Mouse (Mus musculus) lung, postnatal 14 days (tissue): ENCODE results near the gene Ank3.

ENCODE experiments used
- DNase-seq: peaks from one replicate; pipeline ENCODE4 v3.0.0; 2021

Ank3 gene

DNA sequence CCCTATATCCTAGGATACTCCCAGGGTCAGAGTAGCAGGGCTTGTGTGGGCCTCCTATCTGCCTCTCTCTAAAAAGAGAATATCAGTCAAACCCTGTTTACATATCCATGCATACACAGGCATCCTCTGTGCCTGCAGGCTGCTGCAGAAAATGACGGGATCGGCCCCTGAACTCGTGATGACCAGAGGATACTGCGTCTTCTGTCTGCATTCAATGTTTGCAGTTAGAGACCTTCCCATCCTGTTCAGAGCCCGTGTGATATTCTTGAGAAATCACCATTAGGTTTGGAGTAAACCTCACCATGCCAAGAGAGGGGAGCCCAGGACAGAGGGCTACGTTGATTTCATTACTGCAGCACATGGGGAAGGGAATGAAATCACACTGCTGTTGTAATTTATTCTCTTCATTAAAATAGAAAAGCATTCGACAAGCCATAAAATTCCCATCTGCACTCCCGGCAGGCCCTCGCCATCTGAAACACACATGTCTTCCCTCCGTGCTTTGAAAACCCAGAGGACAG lies 331.8 kb downstream of the Ank3 start:
- no peak for DNase-seq

DNA sequence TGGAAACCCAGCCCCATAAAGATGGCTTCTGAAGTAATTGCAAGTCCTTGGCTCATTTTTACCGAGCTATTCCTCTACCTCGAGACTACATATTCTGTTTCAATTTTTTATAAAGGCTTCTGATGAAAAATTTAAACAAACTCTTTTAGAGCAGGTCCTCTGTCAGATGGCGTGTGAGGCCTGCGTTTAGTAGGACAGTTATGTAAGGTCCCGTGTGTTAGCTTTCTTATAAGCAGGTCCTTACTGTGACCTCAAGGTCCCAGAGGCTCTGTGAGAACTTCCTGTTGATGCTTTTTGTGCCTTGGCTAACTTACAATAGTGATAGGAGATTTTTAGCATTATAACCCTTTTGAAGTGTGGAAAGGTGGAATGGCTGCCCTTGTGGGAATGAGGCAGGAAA lies 332.8 kb downstream of the Ank3 start:
- no peak for DNase-seq

DNA sequence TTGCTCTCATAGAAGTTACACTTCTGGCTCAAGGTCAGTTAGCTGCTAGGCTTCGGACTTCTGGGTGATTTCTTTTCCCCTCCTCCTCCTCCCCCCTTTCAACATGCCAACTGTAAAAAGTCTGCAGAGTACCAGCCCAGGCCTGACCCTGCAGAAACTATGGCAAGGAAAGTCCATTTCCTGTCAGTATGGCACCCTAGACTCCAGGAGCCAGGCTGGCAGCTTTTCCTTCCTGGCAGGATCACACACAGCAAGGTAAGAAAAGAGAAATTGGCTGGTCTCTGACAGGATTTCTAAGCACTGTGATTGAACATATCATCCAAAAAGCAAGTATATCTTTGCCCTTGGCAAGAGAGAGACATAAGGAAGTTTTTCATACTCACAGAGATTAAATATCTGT lies 333.3 kb downstream of the Ank3 start:
- no peak for DNase-seq

DNA sequence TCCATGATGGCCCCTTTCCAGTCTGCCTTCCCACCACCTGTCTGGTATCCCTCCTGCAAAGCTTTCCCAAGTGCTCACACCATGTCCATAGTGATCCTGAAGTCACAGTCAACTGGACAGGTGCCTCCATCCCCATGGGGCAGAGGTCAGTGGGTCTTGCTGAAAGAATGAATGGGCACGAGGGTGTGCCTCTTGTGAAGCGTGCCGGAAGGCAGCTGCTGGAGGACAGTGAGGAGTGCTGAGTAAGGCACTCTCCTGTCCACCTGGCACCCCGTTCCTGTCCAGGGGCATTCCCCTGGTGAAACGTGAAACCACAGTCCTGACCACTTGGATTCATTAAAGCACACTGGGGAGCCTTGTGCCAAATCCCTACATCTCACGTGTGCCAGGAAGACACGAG lies 337.7 kb downstream of the Ank3 start:
- no peak for DNase-seq

DNA sequence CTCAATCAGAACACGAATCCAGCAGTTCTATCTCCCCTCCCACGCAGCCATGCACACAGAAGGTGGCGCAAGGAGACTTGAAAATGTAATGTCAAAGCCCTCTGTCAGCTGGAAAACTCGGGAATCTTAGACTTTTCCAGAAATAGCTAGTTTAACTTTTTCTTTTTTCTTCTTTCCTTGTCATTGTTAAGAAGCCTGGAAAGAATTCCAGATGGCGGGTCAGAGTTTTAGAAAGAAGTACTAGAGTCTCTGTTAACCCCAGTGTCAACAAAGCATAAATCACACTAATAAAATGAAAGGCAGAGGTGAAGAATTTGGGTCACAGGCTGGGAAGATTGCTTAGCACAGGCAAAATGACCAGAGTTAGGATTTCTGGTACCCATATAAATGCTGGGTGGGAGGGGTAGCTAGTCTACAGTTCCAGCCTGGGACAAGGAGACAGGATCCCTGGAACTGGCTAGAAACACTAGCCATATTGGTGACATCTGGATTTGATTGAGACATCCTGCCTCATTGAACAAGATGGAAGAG lies 340.2 kb downstream of the Ank3 start:
- DNase-seq = no peak

DNA sequence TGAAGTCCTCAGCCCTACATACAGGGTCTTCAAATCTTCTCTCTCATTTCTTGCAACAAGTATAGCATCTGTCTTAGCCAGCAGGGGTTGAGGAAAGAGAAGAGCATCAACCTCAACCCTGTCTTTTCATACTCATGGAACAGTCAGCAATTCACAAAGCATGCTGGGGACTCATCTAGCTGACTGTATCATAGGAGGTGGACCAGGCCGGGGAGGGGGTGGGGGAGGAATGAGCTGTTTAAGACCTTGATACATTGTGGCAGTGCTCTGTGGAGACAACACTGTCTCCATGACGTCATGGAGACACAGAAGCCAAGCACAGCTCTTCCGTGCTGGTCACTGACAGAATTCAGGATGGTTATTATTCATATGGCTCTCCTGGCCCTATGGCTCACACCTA lies 344.0 kb downstream of the Ank3 start:
- DNase-seq = no peak

DNA sequence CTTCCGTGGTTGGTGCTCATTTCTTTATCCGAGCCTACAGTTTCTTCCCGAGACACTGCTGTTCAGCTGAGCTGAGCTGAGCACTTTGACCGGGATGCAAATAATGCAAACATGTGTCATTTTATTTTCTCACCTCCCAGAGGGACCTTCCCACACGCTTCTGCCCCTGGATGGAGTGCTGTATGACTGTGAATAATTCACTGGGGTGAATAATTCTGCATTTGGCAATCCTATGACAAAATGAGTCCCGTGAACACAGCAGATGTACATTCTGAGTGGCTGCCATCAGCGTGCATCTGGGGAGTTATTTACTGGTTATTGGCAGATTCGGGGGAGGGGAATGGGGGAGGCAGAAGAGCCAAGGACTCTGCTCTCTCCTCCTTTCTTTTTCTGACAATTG lies 345.6 kb downstream of the Ank3 start:
- no peak for DNase-seq

DNA sequence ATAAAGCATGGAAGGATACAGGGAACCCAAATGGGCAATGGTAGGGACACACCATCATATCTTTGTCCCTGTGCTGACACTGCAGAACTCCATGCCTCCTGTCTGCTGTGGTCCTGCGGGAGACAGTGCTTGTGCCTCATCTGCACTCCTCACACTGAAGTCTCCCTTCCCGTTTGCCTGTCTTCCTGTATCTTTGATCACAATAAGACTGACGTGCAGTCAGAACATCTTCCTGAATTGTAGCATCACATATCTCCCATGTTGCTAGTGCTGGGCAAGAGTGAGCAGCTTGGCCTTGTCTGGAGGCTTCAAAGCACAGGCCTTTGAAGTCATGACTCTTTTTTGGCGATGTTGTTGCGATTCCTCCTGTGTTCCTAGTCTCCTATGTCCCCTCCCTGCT lies 346.3 kb downstream of the Ank3 start:
- no peak for DNase-seq

DNA sequence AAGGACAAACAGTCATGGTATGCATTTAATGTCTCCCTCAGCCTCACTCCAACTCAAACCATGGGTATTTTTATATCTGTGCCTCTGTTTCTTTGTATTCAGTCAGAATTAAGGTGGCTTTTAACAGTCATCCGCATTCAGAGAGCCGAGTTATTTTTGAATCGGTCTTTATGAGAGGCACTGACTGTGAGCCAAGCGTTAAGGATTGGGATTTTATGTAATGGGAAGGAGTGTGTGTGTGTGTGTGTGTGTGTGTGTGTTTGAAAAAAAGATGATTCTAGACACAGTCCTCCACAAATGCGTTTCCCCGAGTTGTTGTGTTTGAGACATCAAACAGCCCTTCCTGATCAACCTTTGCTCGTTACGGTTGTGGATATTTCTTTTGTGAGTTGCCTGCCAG lies 347.7 kb downstream of the Ank3 start:
- no peak for DNase-seq

DNA sequence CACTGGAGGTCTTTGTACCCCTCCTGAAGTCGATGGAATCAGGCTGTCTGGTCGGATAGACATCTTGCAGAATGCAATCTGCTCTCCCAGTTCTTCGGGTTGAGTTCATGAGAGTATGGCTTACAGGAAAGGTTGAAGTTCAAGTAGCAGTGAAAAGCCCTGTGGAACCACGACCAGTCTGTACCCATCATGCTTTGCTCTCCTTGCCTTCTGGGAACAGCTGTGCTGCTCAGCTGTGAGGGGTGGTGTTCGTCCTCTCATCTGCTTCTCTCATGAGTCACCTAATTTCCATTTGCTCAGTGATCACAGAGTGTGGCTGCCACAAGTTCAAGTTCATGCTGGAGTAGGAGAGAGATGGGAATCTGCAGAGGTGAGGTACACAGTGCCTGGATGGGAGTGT lies 348.2 kb downstream of the Ank3 start:
- DNase-seq = no peak

DNA sequence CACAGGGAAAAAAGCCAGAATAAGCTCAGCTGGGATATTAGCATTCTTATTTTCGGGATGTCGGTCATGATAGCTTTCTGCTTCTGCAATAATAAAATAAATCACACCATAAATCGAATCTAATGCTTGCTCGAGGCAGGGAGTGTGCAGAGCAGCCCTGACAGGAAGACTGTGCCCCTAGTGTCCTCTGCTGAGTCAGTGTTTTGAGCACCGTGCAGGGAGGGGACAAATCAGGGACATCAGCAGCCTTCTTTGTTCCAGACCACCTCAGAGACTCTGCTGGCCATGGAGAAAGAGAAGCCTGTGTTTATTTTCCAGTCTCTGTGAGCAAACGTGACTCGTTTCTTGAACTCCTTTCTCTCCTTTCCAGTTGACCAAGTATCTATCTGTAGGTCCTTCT lies 352.8 kb downstream of the Ank3 start:
- DNase-seq = no peak

DNA sequence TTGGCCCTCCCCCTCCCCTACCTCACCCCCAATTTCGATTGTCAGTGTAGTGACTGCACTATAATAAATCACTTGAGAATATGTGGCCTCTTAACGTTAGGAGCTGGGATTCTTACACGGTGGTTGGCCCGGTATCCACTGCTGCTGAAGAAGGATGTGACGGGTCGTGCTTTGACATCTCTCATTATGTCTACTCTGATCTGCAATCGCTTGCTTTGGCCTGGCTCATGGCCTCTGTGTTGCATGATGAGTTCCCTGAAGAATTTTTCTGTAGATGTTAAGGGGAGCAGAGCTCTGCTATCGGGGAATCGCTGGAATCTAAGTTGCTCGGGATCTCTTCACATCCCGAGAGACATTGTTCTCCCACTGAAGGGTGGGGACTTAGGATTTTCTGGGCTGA lies 354.9 kb downstream of the Ank3 start:
- DNase-seq = no peak

DNA sequence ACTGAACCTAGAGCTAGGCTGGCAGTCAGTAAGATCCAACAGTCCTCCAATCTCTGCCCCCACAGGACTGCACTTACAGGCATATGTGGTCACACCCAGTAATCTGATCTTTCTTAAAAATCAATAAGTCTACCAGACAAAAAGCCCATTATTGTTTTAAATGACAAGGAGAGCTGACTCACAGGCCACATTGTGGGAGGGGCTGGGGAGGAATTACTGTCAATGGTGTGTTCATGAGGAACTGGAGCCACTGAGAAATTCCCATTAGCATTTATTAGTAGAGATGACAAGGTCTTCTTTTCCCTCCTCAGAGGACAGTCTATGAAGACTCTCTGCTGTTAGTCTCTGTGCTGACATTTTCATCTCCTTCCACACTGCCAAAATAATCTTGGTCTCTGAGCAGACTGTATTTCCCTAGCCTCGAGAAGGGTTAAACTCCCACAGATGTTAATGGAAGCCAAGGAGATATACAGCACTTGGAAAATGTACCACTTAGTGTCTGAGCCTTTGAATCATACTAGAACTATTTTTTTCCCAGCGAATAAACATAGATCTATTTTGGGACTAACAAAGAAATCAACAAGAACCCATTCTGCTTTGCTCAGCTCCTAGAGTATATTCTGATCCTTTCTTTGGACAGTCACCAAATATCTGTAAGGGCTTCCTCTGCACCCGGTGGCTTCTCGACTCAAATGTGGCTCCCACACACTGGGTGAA lies 358.5 kb downstream of the Ank3 start:
- no peak for DNase-seq

DNA sequence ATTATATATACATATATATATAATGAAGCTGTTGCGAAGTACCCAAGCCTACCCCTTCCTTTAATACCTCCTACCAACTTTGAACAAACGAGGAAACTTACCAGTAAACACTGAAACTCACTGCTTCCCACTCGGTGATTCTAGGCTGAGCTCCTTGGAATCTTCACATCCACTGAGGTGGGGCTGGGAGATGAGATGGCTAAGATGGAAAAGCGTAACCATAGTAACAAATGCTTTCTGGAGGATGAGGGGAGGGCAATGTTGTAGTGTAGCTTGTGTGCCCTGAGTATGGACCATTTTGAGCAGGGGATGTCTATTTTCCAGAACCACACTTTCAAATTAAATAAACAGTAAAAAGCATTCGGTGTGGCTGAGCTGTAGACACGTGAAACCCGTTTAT lies 364.4 kb downstream of the Ank3 start:
- no peak for DNase-seq

DNA sequence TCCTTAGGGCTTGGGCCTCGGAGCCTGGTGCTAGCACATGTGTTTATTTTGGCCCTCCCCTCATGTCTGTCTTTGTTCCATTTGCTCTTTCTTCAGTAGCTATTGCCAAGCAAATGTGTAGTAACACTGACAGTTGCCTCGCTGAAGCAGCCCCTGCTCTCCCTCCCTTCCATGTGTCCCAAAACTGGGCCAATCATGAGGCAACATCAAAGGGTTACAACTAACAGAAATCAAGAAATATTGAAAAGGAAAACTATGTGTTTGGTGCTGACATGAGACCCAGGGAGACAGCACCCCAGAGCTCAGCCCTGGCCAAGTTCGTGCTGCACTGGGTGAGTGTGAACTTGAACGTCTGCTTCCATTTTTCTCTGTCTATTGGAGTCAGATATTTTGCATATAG lies 365.8 kb downstream of the Ank3 start:
- no peak for DNase-seq

DNA sequence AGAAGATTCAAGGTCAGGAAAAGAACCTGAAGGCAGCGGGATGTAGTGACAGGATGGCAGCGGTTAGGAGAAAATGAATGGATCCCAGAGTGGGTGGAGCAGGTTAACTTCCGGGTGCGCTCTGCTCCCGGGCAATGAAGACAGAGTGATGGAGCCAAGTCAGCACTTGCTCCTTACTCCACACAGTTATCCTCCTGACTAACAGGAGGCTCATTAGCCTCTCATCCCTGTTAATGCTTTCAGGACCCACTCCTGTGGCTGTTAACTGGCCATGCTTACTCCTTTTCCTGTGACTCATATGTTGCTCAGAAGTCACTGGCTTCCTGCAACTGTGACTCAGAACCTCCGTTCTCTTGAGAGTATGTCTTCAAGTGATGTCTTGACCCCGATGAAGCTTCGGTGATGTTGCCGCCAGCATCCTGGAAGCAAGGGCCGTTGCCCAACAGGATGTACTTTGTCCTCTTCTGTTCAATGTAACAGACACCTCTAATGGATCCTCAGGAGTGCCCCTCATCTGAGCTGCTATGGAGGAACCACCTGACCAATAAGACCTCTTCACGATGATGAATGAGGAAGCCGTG lies 378.6 kb downstream of the Ank3 start:
- no peak for DNase-seq

DNA sequence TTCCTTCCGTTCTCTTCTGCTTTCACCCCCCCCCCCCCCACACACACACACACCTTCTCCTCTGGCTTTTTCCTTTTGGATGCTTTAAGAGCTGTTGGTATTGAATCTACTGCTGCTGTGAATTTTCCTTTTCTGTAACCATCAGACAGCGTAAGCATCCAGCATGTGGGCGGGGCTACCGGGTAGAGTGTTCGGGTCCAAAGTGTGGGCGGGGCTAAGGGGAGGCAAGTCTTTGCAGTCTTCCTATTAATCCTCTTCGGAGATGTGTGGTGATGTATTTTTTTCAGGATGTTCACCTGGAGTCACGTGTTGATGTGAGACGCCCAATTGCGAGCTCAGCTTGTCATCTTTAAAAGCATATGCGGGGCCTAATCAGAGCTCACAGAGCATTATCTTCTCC lies 379.2 kb downstream of the Ank3 start:
- no peak for DNase-seq

DNA sequence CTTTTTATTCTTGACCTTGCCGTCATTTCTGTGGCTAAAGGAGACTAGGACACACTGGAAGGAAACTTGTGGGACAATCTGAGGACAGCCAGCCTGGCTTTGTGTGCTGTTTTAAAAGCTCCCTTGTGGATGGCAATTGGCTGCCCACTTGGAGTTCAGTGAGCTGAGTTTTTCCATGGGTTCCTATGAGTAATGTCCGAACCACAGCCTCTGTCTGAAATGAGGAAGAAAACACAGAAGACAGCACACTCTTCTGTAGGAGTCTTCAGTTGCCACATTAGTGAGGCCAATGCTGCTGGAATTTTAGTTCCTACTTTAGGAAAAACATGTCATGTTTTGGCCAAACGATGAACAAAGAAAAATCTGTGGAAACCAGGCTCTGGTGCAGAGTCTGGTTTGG lies 380.7 kb downstream of the Ank3 start:
- no peak for DNase-seq

DNA sequence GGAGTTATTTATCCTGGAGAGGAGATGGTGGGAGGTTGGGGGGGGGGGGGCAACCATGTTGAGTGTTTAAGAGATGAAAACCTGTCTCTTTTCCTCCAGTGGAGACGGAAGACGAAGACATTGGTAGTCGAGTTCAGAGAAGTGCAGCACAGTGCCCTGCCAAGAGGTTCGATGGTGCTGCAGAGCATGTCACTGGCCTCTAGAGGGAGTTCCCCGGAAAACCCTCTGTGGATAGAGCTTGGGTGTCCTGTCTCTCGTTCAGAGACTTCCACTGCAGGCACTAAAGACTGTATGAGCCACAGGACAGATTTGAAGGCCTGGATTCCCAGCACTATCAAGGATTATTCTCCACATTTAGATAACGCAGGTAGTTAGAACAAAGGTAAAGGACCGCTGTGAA lies 382.9 kb downstream of the Ank3 start:
- DNase-seq = peak; percentile 49

DNA sequence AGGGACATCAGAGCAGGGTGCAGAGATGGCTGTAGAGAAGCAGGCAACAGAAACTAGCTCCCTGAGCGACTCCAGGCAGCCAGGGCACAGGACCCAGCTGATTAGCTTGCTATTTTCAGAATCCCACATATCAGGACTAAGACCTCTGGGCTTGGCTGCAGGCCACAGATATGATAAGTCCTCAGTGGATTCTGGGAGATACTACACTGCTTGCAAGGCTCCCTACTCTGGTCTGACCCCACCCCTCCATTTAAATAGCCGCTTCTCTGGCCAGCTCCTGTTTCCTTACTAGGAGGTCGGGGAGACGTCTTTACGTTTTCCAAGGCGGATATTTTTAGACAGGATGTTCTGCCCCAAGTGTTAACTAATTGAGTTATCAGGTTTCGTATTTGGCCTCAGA lies 386.7 kb downstream of the Ank3 start:
- no peak for DNase-seq

DNA sequence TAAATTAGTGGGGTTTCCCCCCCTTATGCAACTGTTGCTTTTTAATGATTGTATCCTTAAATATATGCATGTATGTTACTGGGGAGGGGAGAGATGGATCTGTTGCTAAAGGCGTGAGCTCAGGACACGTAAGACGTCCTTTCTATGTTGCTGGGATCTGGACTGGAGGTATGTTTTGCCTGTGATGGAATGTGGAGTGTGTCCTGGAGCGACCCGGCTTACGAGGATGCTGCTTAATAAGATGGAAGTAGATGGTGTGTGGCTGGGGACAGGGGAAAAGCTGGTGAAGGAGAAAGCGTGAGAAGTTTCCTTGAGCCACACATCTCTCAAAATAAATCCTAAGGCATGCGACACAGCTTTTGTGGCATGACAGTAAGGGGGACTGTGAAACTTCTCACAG lies 387.1 kb downstream of the Ank3 start:
- DNase-seq = no peak

DNA sequence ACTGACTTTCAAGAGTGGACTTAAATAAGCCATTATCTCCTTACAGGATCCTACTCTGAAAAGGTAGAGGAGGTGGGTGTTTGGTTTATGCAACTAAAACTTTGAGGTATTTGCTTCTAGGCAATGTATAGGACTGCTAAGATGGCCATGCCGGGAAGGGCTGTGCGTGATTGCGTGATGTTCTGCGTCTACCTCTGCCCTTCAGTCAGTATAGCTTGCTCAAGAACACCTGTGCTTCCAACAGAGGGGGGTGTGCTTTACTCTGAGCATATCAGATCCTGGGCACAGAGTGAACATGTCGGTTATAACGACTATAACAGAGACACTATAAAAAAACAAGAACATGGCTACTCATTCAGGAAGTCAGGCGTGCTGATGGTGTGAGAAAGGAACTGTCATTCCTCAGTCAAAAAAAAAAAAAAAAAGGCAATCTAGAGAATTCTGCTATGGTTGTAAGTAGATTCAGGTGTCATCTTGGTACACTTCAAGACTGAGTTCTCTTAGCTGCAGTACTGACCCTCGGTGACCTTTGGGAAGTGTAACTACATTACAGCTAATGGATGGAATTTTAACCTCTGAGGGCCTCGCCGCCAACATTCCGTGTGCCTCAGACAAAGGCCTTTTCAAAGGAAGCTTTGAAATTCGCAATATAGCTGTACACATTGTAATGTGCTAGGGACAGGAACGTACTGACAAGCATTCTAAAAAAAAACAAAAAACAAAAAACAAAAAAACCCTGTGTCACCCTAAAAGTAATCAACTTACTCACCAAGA lies 387.8 kb downstream of the Ank3 start:
- no peak for DNase-seq

DNA sequence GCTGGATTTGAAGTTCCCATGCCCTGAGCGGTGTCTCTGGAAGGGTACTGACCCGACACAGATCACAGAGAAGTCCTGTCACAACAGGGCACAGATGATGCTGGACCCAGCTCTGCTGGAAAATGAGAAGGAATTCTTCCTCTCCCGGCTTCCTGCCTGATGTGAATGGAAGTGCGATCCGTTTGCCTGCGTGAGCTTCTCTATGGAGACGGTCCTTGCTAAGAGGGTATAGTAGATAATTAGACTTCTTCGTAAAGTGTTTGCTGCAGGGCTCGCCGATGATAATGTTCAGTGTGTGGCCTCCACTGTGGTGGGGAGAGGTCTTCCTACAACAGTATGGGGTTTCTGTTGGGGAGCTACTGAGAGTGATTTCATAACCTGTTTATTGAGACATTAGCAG lies 388.8 kb downstream of the Ank3 start:
- no peak for DNase-seq

DNA sequence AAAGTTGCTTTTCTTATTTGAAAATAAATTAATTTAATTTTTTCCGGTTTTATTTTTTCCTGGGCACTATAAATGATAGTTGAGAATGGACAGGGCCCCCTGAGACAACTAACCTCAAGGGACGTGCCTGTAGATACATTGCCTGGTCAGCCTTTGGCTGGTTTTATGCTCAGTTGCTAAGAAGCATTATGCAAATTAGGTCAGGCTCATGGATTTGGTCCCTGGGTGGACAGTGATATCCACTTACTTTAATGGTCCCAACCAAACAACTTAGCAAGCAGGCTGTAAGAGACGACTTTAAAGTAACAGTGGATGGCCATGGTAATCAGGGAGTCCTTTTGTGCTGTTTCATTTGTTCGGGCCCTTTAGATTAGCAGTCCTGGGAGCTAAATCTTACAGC lies 392.0 kb downstream of the Ank3 start:
- no peak for DNase-seq
